Mouse (Mus musculus): Measurements from ENCODE around the gene Pard3b. TPM values are rescaled to one million over a fixed set of nuclear protein-coding genes. Genes with fewer than 3 reads are reported as not detected.

Gene Pard3b
- polyA plus RNA-seq, 1 experiment = 3.0 TPM

DNA sequence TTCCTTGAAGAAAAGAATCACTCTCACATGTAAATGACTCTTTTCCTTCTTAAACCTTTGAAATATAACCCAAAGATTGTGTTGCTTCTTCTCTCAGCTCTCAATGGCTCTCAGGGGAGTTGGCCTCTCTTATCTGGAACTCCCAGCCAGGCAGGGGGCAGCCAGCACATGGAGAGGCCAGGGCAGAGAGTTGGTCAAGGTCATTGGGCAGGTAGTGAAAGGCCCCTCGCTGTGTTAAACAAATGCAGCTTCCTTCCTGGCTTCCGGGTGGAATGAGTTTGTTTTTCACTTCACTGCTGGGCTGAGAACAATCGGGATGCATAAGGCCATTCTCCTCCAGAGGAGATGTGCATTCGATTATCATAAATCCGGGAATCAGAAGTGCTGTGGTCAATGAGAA lies 543.0 kb downstream of the Pard3b start:
- Histone ChIP-seq H3K4me1 (ENCODE audit: control insufficient read depth, insufficient read depth, insufficient read length, low read length) (peaks cover 5% of the 10 kb centered on the region; the same call in 1 of the 2 replicates), H3K4me3 (ENCODE audit: insufficient read depth, low read depth, low read length) (no peak overlapping the region), H3K27ac (replicated peaks; ENCODE audit: low read depth, low read length) (no peak overlapping the region)

DNA sequence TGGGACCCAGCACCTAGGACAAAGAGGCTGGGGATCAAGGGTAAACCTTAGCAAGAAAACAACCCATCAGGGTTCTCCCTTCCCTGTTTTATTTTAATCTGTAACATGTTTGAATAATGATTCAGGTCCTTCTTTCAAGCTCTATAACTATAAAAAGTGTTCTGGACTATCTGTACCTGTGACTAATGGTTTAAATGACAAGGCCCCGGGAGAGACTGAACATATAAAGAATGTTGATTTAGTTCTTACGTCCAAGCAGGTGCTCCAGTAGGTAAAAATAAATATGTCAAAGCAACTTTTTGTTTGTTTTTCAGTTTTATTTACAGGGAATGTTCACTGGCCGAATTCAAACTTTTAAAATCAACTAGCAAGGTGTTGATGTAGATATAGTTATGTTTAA lies 544.0 kb downstream of the Pard3b start:
- peaks cover 5% of the 10 kb centered on the region; the same call in 1 of the 2 replicates for H3K4me1 ChIP-seq (ENCODE audit: control insufficient read depth, insufficient read depth, insufficient read length, low read length)
- H3K27ac ChIP-seq (replicated peaks; ENCODE audit: low read depth, low read length) = no peak overlapping the region
- no peak overlapping the region for H3K4me3 ChIP-seq (ENCODE audit: insufficient read depth, low read depth, low read length)

DNA sequence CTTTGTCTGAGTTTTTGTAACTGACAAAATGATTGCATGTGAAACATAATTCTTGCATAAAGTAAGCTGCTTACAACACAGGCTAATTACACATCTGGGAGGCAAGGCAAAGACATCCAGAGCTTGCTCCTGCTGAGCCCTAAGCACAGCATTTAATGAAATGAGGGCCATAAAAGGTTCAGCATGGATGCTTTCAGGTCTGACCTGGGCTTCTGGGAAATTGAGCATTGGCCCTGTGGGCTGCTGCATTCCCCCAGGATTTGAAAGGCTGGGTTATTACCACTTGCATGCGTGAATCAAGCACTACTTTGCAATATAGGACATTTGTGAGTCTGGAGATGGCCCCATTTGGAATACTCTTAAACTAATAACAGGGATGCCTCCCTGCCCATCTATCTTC lies 552.2 kb downstream of the Pard3b start:
- H3K4me3 ChIP-seq (ENCODE audit: insufficient read depth, low read depth, low read length) = no peak overlapping the region
- no peak overlapping the region for H3K27ac ChIP-seq (replicated peaks; ENCODE audit: low read depth, low read length)
- peaks cover 6% of the 10 kb centered on the region; the same call in 1 of the 2 replicates for H3K4me1 ChIP-seq (ENCODE audit: control insufficient read depth, insufficient read depth, insufficient read length, low read length)

DNA sequence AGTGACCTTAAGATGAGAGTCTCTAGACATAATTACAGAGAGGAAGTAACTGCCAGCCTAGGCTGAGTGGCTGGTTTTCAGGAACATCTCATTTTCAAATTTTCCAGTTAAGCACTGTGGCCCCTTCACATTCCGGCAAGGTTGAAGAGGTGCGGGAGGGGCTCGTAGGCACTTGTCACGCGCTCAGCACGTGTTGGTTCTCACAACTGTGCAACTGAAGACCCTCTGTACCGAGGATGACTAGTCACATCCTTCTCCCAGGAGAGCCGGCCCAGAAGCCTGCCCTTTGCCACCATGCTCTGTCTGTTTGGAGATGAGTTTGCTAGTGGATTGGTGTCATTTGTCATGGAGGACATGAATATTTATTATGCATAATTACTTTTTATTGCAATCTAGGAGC lies 558.9 kb downstream of the Pard3b start:
- Histone ChIP-seq H3K27ac (replicated peaks; ENCODE audit: low read depth, low read length) (no peak overlapping the region), H3K4me1 (ENCODE audit: control insufficient read depth, insufficient read depth, insufficient read length, low read length) (peaks cover 2% of the 10 kb centered on the region; the same call in 1 of the 2 replicates), H3K4me3 (ENCODE audit: insufficient read depth, low read depth, low read length) (no peak overlapping the region)

DNA sequence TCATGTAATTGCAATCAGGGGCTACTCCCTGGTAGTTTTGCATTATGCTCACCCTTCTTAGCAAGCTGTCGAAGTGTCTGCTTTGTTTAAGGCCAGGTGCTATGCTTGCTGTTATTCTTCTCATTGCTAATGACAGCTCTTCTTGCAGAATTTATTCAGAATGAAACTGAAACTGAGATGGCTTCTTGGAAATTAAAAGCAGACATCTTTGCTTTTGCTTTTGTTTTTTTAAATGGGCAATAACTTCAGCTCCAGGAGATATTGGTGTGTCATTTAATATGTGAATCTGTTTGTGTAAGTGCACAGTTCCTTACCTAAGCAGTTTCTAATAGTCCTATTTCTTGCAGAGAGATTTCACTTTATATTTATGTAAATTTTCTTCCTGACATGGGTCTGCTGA lies 562.3 kb downstream of the Pard3b start:
- Histone ChIP-seq H3K4me1 (ENCODE audit: control insufficient read depth, insufficient read depth, insufficient read length, low read length) (peaks cover 2% of the 10 kb centered on the region; the same call in 1 of the 2 replicates), H3K4me3 (ENCODE audit: insufficient read depth, low read depth, low read length) (no peak overlapping the region), H3K27ac (replicated peaks; ENCODE audit: low read depth, low read length) (no peak overlapping the region)

DNA sequence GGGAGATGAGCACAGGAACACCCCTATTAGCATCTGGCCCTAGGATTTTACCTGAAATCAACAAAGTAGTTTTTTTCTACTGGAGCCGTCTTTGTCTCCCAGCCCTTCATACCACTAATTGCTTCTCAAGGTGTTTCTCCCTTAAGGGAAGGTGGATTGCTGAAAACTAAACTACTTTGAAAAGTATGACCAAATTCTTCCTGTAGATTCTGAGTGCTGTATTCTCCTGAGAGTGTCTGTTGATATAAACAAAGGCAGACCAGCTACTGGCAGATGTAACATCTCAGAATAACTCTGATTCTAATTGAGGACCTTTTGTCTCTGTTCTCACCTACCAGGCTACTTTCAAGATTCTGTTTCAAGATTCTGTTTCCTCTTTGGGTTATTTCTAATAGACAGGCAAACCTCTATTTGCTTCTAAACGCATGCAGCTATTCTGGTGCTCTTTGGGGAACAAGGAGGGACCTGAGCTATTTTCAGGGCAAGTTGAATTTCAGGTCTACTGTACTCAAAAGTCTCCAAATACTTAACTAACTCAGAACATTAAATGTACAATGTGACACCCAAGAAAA lies 563.1 kb downstream of the Pard3b start:
- Histone ChIP-seq H3K27ac (replicated peaks; ENCODE audit: low read depth, low read length) (no peak overlapping the region), H3K4me3 (ENCODE audit: insufficient read depth, low read depth, low read length) (no peak overlapping the region), H3K4me1 (ENCODE audit: control insufficient read depth, insufficient read depth, insufficient read length, low read length) (peaks cover 2% of the 10 kb centered on the region; the same call in 1 of the 2 replicates)

DNA sequence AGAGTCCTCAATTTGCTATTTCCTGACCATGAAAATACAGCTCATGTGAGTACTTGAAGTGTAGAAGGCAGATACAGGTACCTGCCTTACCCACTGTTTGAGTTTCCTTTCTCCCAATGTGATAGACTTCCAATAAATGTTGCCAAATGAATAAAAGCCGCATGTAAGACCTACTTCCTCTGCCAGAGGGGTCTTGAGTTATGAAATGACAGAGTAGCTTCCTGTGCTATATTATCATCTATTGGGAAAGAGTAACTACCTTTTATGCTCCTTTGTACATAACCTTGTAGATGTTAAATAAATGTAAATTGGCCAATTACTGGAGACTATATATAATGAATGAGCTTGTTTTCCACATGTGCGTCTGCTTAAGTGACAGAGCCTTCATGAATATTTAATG lies 574.7 kb downstream of the Pard3b start:
- Histone ChIP-seq H3K4me1 (ENCODE audit: control insufficient read depth, insufficient read depth, insufficient read length, low read length) (peaks cover 2% of the 10 kb centered on the region; the same call in 1 of the 2 replicates), H3K4me3 (ENCODE audit: insufficient read depth, low read depth, low read length) (no peak overlapping the region), H3K27ac (replicated peaks; ENCODE audit: low read depth, low read length) (no peak overlapping the region)

DNA sequence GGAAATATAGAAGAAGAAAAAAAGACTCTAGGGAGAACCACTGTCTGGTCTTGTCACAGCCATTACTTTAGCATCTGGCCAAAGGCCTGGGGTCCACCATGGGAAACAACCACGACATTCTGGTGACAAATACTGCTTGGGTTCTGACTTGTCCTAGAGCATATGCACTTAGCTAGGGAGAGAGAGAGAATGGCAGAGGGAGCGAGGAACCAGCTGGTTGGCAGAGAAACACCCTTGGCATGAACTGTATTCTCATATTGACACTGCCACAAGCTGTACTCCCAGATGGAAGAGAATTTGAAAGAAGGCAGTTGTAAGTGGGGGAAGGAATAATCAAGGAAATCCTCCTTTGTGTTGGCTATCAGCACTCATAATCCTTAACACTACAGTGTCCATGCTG lies 577.2 kb downstream of the Pard3b start:
- Histone ChIP-seq H3K4me3 (ENCODE audit: insufficient read depth, low read depth, low read length) (no peak overlapping the region), H3K4me1 (ENCODE audit: control insufficient read depth, insufficient read depth, insufficient read length, low read length) (no peaks in the 10 kb centered on the region)

DNA sequence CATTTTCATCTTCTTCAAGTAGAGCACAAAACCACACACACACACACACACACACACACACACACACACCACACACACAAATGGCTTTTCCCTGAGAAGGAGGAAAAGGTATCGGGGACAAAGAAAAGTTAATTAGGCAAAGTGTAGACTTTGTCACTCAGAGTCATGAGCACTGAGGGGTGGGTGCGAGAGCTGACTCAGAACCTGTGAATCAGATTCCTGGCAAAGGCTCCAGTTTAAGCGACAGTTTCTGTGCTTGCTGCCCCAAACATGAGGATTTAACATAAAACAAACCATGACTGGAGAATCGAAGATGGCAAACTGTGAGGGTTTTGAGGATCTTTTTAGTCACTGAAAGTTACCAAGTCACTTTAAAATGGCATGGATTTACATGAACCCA lies 577.9 kb downstream of the Pard3b start:
- H3K27ac ChIP-seq (replicated peaks; ENCODE audit: low read depth, low read length) = no peak overlapping the region
- no peak overlapping the region for H3K4me3 ChIP-seq (ENCODE audit: insufficient read depth, low read depth, low read length)
- no peaks in the 10 kb centered on the region for H3K4me1 ChIP-seq (ENCODE audit: control insufficient read depth, insufficient read depth, insufficient read length, low read length)

More for the DNA sequence above, 577.2 kb downstream of the Pard3b start:
- no peak overlapping the region for H3K27ac ChIP-seq (replicated peaks; ENCODE audit: low read depth, low read length)

DNA sequence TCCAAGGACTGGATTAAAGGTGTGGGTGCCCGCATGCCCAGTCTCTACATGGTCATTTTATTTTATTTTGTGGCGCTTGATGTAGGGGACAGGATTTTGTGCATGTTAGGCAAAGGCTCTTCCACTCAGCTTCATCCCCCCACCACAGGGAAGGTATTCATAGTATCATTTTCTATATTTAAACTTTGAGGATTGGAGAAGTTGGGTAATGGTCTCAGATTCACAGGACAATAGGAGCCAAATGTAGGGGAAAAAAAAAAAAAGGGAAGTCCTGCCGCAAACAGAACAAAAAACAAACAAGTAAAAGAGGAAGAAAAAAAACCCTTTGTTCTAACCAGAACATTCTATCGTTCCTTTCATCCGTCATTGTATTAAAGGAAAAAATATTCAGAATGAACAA lies 590.5 kb downstream of the Pard3b start:
- Histone ChIP-seq H3K4me3 (ENCODE audit: insufficient read depth, low read depth, low read length) (no peak overlapping the region), H3K27ac (replicated peaks; ENCODE audit: low read depth, low read length) (no peak overlapping the region; the same call in 1 of the 2 replicates)

DNA sequence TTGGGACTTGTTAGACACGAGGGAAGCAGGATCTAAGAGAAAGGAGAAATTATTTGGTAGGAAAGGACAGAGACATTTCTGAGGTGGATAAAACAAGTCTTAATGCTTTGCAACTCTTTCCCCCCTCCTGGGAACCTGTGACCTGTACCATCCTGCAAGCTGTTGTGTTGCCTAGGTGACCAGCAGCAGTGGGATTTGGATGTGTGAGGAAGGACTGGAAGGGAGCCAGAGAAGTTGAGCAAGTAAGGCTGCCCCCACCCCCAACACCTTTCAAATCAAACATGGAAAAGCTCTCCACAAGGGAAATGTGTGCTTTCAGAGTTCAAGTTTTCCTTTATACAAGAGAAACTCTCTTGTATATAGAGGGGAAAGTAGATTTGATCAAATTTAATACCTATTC lies 595.4 kb downstream of the Pard3b start:
- Histone ChIP-seq H3K27ac (replicated peaks; ENCODE audit: low read depth, low read length) (no peak overlapping the region), H3K4me1 (ENCODE audit: control insufficient read depth, insufficient read depth, insufficient read length, low read length) (peaks cover 3% of the 10 kb centered on the region; the same call in 1 of the 2 replicates), H3K4me3 (ENCODE audit: insufficient read depth, low read depth, low read length) (no peak overlapping the region)

More for the DNA sequence above, 590.5 kb downstream of the Pard3b start:
- peaks cover 3% of the 10 kb centered on the region; the same call in 1 of the 2 replicates for H3K4me1 ChIP-seq (ENCODE audit: control insufficient read depth, insufficient read depth, insufficient read length, low read length)

DNA sequence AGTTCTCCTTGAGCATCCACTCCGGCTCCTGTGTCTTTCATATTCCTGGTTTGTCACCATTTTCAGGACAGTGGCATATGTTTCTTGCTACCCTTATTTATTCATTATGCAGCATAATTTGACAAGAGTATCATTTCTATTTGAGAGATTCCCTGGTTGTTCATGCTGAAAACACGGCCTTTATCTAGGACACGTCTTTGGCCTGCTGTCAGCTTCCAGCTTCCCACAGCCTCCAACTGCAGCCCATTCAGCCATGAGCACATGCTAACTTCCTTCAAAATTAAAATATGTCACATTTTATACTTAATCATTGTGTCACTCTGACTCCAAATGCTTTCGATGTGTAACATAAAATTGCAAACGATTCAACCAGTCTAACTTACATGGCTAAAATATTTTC lies 596.5 kb downstream of the Pard3b start:
- no peak overlapping the region for H3K4me3 ChIP-seq (ENCODE audit: insufficient read depth, low read depth, low read length)
- H3K27ac ChIP-seq (replicated peaks; ENCODE audit: low read depth, low read length) = no peak overlapping the region
- peaks cover 3% of the 10 kb centered on the region; the same call in 1 of the 2 replicates for H3K4me1 ChIP-seq (ENCODE audit: control insufficient read depth, insufficient read depth, insufficient read length, low read length)

DNA sequence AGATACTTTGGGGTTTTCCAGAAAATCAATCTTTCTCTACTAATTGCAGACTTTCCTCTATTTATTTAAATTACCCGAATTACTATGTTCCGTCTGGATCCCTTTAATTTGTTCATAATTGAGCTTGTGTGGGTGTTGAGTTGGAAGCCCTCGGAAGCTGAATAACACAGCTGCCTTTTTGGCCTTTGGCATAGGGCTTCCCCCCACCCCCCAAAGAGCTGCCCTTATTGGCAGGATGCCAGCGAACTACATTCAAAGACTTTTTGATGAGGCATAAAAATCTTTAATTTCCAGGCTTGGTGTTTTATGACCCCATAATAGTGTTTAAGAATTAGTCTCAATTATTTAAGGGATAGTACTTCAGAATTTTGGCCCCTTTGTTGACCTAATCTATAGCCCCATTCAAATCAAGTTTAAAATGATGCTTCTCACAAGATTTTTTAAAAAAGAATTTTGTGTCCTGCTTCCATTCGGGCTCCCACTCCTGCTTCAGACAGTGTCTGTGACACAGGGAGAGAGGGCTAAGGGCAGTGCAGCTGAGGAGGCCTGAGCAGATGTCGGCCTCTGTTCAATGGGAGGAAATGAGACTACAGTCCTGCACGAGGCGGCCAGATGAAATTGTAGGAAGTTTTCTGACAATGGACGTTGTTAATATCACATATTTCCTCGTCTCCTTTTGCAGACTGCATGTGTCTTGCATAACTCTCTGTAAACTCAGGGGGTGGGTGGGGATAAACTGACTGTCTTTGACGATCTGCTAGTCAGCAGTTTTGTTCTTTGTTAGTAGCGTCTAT lies 605.8 kb downstream of the Pard3b start:
- no peak overlapping the region for H3K27ac ChIP-seq (replicated peaks; ENCODE audit: low read depth, low read length)
- H3K4me1 ChIP-seq (ENCODE audit: control insufficient read depth, insufficient read depth, insufficient read length, low read length) = peaks cover 4% of the 10 kb centered on the region
- no peak overlapping the region for H3K4me3 ChIP-seq (ENCODE audit: insufficient read depth, low read depth, low read length)

DNA sequence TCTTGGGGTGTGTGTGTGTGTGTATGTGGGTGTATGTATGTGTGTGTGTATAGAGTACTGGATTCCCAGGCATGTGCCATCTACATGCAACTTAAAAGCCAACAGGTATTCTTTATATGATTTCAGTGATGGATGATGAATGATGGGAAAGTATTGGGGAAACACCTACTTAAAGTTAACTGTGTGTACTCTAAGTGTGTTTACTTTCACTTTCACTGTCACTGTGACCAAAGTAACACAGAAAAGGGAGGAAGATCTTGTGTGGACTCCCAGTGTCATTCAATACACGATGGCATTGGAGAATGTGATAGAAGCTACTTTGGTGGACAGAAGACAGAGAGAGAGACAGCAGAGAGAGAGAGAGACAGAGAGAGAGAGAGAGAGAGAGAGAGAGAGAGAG lies 613.8 kb downstream of the Pard3b start:
- Histone ChIP-seq H3K4me1 (ENCODE audit: control insufficient read depth, insufficient read depth, insufficient read length, low read length) (no peaks in the 10 kb centered on the region; the same call in 1 of the 2 replicates), H3K27ac (replicated peaks; ENCODE audit: low read depth, low read length) (no peak overlapping the region), H3K4me3 (ENCODE audit: insufficient read depth, low read depth, low read length) (no peak overlapping the region)

DNA sequence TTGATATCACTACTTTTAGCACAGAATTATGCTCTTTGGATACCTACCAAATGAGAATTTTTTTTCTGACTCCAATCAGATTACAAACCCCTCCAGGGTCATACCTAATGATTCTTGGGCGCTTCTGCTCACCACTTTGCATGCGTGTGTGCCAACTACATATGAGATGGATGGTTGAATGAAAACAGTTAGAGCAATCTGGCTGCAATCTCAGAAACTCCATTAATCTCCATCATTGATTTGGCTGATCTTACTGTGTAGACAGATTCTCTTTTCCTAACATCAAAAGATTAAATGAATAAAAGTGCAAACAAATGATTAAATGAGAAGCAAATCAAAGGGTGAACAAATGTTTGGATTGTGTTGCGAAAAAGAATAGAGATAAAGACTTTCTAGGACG lies 615.7 kb downstream of the Pard3b start:
- Histone ChIP-seq H3K4me3 (ENCODE audit: insufficient read depth, low read depth, low read length) (no peak overlapping the region), H3K4me1 (ENCODE audit: control insufficient read depth, insufficient read depth, insufficient read length, low read length) (no peaks in the 10 kb centered on the region; the same call in 1 of the 2 replicates), H3K27ac (replicated peaks; ENCODE audit: low read depth, low read length) (no peak overlapping the region)

DNA sequence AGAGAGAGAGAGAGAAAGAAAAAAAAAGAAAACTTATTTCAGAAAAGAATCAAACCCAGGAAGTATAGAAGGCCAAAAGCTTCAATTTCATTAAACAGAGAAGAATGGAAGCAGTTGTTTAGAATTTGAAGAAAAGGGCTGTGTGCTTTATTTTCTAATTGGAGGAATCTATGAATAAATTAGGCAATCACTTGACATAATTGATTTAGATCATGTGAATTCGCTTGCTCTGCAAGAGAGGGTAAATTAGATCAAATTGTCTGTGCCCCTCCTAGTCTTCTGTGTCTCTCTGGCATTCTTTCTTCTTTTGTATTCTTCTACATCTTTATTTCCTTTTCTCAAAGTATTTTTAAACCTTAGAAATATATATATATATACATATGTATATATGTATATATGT lies 616.3 kb downstream of the Pard3b start:
- H3K4me1 ChIP-seq (ENCODE audit: control insufficient read depth, insufficient read depth, insufficient read length, low read length) = no peaks in the 10 kb centered on the region; the same call in 1 of the 2 replicates
- H3K4me3 ChIP-seq (ENCODE audit: insufficient read depth, low read depth, low read length) = no peak overlapping the region
- no peak overlapping the region for H3K27ac ChIP-seq (replicated peaks; ENCODE audit: low read depth, low read length)

All from brown adipose tissue, adult 24 weeks (tissue).